Mouse (Mus musculus): Measurements from ENCODE around the gene Pigp.
A peak's percentile ranks its signal among the peaks of the same experiment; 100 is the strongest.
"Not testable (repeated sequence)": the region's sequence is repeated elsewhere in the genome, so short reads cannot be mapped to it uniquely, and the experiment has no call there.

Pigp gene

GRCm38 (mm10) chr16:94360578-94361350 is 10.9 kb downstream of the Pigp start:
- DNase-seq (ENCODE audit: low read depth, low spot score), result no peak

GRCm38 (mm10) chr16:94358091-94358490 is 13.6 kb downstream of the Pigp start:
- no peak for DNase-seq (ENCODE audit: low read depth, low spot score)

- DNase-seq (ENCODE audit: low read depth, low spot score), result no peak
Measured at GRCm38 (mm10) chr16:94356776-94357494, 14.7 kb downstream of the Pigp start.

GRCm38 (mm10) chr16:94356046-94356445 is 15.6 kb downstream of the Pigp start:
- DNase-seq (ENCODE audit: low read depth, low spot score), result no peak

- DNase-seq (ENCODE audit: low read depth, low spot score), result peak; percentile 27
Measured at GRCm38 (mm10) chr16:94354450-94354849, 17.2 kb downstream of the Pigp start.

- DNase-seq (ENCODE audit: low read depth, low spot score), result no peak
Measured at GRCm38 (mm10) chr16:94350287-94350677, 21.4 kb downstream of the Pigp start.

- DNase-seq (ENCODE audit: low read depth, low spot score), result no peak
Measured at GRCm38 (mm10) chr16:94349588-94350286, 21.9 kb downstream of the Pigp start.

- DNase-seq (ENCODE audit: low read depth, low spot score), result no peak
Measured at GRCm38 (mm10) chr16:94348779-94349178, 22.9 kb downstream of the Pigp start.

- no peak for DNase-seq (ENCODE audit: low read depth, low spot score)
Measured at GRCm38 (mm10) chr16:94347080-94347731, 24.4 kb downstream of the Pigp start.

GRCm38 (mm10) chr16:94345733-94346132 is 25.9 kb downstream of the Pigp start:
- DNase-seq (ENCODE audit: low read depth, low spot score), result no peak

GRCm38 (mm10) chr16:94339164-94340160 is 32.2 kb downstream of the Pigp start:
- not testable (repeated sequence) for DNase-seq (ENCODE audit: low read depth, low spot score)

GRCm38 (mm10) chr16:94335656-94336055 is 36.0 kb downstream of the Pigp start:
- DNase-seq (ENCODE audit: low read depth, low spot score), result no peak

- no peak for DNase-seq (ENCODE audit: low read depth, low spot score)
Measured at GRCm38 (mm10) chr16:94331886-94332252, 39.8 kb downstream of the Pigp start.

GRCm38 (mm10) chr16:94331233-94331885 is 40.3 kb downstream of the Pigp start:
- DNase-seq (ENCODE audit: low read depth, low spot score), result no peak

- no peak for DNase-seq (ENCODE audit: low read depth, low spot score)
Measured at GRCm38 (mm10) chr16:94330429-94330828, 41.2 kb downstream of the Pigp start.

- DNase-seq (ENCODE audit: low read depth, low spot score), result no peak
Measured at GRCm38 (mm10) chr16:94328881-94329867, 42.5 kb downstream of the Pigp start.

- DNase-seq (ENCODE audit: low read depth, low spot score), result no peak
Measured at GRCm38 (mm10) chr16:94327781-94328711, 43.6 kb downstream of the Pigp start, which contains the start of gene Ripply3. Gene Ripply3, plus strand, starts transcription at chr16:94328420.

GRCm38 (mm10) chr16:94326008-94326407 is 45.6 kb downstream of the Pigp start:
- no peak for DNase-seq (ENCODE audit: low read depth, low spot score)
